Mouse (Mus musculus): Measurements from ENCODE around the gene Sdsl. TPM values are rescaled to one million over a fixed set of nuclear protein-coding genes. Genes with fewer than 3 reads are reported as not detected.

The Sdsl gene
- polyA plus RNA-seq, 1 experiment from 2014 or later: 1.6 TPM

Other genes with a start within 250 kb of the Sdsl start
- not detected in 2 replicates for gene Lhx5, start 41.1 kb downstream of the Sdsl start, polyA plus RNA-seq (2014; fragmentation: Nextera tagmentation; extraction: Ambion mirVana)
- not detected in 2 replicates for gene Sds, start 3.7 kb upstream of the Sdsl start, polyA plus RNA-seq (2014; fragmentation: Nextera tagmentation; extraction: Ambion mirVana)
- gene Plbd2, start 30.8 kb upstream of the Sdsl start, polyA plus RNA-seq (2014; fragmentation: Nextera tagmentation; extraction: Ambion mirVana): 47.0 and 53.1 TPM in 2 replicates
- gene Slc8b1, start 38.4 kb upstream of the Sdsl start, polyA plus RNA-seq (2014; fragmentation: Nextera tagmentation; extraction: Ambion mirVana): 3.5 and 5.7 TPM in 2 replicates
- 24.8 and 26.7 TPM in 2 replicates for gene Tpcn1, start 115.9 kb upstream of the Sdsl start, polyA plus RNA-seq (2014; fragmentation: Nextera tagmentation; extraction: Ambion mirVana)
- 0.60 and 1.7 TPM in 2 replicates for gene Iqcd, start 116.2 kb upstream of the Sdsl start, polyA plus RNA-seq (2014; fragmentation: Nextera tagmentation; extraction: Ambion mirVana)
- 9.9 and 11.4 TPM in 2 replicates for gene Rita1, start 139.8 kb upstream of the Sdsl start, polyA plus RNA-seq (2014; fragmentation: Nextera tagmentation; extraction: Ambion mirVana)
- gene Ddx54, start 139.9 kb upstream of the Sdsl start, polyA plus RNA-seq (2014; fragmentation: Nextera tagmentation; extraction: Ambion mirVana): 28.2 and 36.4 TPM in 2 replicates
- 1.0 TPM in 1 of 2 replicates, not detected in the other for gene Cfap73, start 161.4 kb upstream of the Sdsl start, polyA plus RNA-seq (2014; fragmentation: Nextera tagmentation; extraction: Ambion mirVana)
- 0.50 and 1.4 TPM in 2 replicates for gene Rasal1, start 176.0 kb upstream of the Sdsl start, polyA plus RNA-seq (2014; fragmentation: Nextera tagmentation; extraction: Ambion mirVana)
- 3.4 and 4.3 TPM in 2 replicates for gene Dtx1, start 239.1 kb upstream of the Sdsl start, polyA plus RNA-seq (2014; fragmentation: Nextera tagmentation; extraction: Ambion mirVana)

Data from embryonic facial prominence, embryonic 14.5 days (tissue).